Mouse (Mus musculus) heart, adult 2 months (tissue): ENCODE measurements around the gene Nadsyn1. TPM values are rescaled to one million over a fixed set of nuclear protein-coding genes. Genes with fewer than 3 reads are reported as not detected.

Source experiments
- DNase-seq, 2 experiments: peaks; one replicate each; pipeline ENCODE4 v3.0.0; 2021
- H3K27ac ChIP-seq: fragments of 200-600 bp; 2 replicates; pipeline ENCODE4 v1.8.1; 2022
- H3K27me3 ChIP-seq: fragments of 200-500 bp; 2 replicates; pipeline ENCODE4 v1.6.1; 2012; ENCODE audit warnings: mild to moderate bottlenecking, low read length, inconsistent platforms, mixed read lengths; ENCODE audit not compliant: control insufficient read depth, insufficient read depth
- H3K36me3 ChIP-seq: fragments of 200-500 bp; 2 replicates; pipeline ENCODE4 v1.6.1; 2012; ENCODE audit warnings: low read length, inconsistent platforms; ENCODE audit not compliant: control insufficient read depth, insufficient read depth
- H3K4me1 ChIP-seq: fragments of 200-500 bp; 2 replicates; pipeline ENCODE4 v1.6.1; 2011; ENCODE audit warnings: low read length; ENCODE audit not compliant: control insufficient read depth, insufficient read depth
- H3K4me3 ChIP-seq: fragments of 200-600 bp; 2 replicates; pipeline ENCODE4 v1.8.1; 2022
- H3K79me2 ChIP-seq: fragments of 200-500 bp; replicated peaks from 2 replicates; pipeline ENCODE4 v1.6.1; 2012; ENCODE audit warnings: mild to moderate bottlenecking, inconsistent platforms, low read length, moderate library complexity, mixed read lengths; ENCODE audit not compliant: control insufficient read depth, insufficient read depth
- H3K9ac ChIP-seq: fragments of 200-500 bp; 2 replicates; pipeline ENCODE4 v1.6.1; 2012; ENCODE audit warnings: low read depth, mild to moderate bottlenecking, control low read depth, inconsistent platforms, low read length, mixed read lengths
- CTCF ChIP-seq: fragments of 200-600 bp; IDR thresholded peaks from 2 replicates; pipeline ENCODE4 v1.8.1; 2022; ENCODE audit warnings: antibody characterized with exemption, mild to moderate bottlenecking, moderate library complexity
- EP300 ChIP-seq: fragments of 200-500 bp; IDR thresholded peaks from 2 replicates; pipeline ENCODE4 v1.6.1; 2011; ENCODE audit warnings: low read depth, low read length, control low read depth; ENCODE audit not compliant: insufficient read depth
- POLR2A ChIP-seq: fragments of 200-500 bp; IDR thresholded peaks from 2 replicates; pipeline ENCODE4 v1.6.1; 2011; ENCODE audit warnings: mild to moderate bottlenecking, low read depth, low read length, control low read depth; ENCODE audit not compliant: insufficient read depth
- WGBS: fragments of 180-500 bp; shearing (Covaris S2); methylation state at CpG from one replicate; pipeline ENCODE4 v1.1.7; 2018; 5-methylcytosine and 5-hydroxymethylcytosine counted together
- intact Hi-C: fragments of 180-260 bp; cut with DNase I; formaldehyde crosslinking; loops from one replicate; pipeline ENCODE4 v1.15.1; 2025
- microRNA-seq, 2 experiments: library from miRNA; unstranded; fragments of <30 nt; microRNA quantifications; one replicate each; pipeline ENCODE4 v1.2.0; 2021
- polyA plus RNA-seq: library from polyadenylated mRNA; depleted of rRNA; stranded (reverse); fragments of >200 nt; gene quantifications from 2 replicates; pipeline ENCODE4 v1.2.3, GENCODE M21; 2012; rRNA removed
- total RNA-seq, 2 experiments: library from RNA; stranded (reverse); gene quantifications; 2 replicates each; pipeline ENCODE4 v1.2.3; 2021

Gene Nadsyn1
- total and polyA plus RNA-seq, 3 experiments: 3.8 to 6.1 (median 4.3) TPM

DNA sequence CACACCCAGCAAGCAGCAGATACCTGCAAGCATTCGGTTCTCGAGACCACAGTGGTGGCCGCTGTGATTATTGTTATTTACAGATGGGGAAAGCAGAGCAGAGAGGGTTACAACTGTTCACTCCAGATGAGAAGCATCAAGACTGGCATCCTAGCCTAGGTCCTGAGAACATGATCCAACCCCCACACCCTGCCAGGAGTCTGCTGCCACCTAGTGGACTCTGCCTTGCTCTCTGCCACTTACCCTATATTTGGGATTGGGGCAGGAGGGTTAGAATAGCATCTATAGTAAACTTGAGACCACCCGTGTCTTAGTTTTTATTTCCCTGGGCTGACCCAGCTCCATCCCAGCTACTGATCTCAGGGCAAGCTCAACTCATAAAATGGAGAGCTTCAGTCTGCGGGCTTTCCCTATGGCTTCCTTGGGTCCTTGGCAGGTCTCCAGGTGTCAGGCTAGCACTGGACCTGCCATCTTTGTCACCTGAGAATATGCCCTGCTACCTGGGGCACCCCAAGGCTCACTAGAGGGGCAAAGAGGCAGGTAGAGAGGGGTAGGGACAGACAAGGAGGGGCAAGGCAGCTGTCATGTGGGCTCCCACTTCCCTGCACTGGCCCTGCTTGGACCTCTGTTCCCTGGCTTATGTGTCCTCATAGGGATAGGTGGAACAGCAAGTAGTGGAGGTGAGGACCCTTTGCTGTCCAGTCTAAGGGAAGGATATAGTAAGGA lies 68.5 kb downstream of the Nadsyn1 start:
- Histone ChIP-seq H3K27me3 (no peaks in the 10 kb centered on the region), H3K27ac (no peak overlapping the region), H3K9ac (no peak overlapping the region), H3K79me2 (no peaks in the 10 kb centered on the region), H3K36me3 (no peaks in the 10 kb centered on the region), H3K4me3 (no peak overlapping the region), H3K4me1 (no peaks in the 10 kb centered on the region)
- WGBS: 51% methylated on average over 5 of the region's 5 CpGs
- intact Hi-C loops: no loop called here
- DNase-seq: peak; percentile 50 to 54
- TF ChIP-seq CTCF (peak; percentile 84), POLR2A (no peak), EP300 (peak; percentile 44; the same call in 1 of the 2 replicates)

DNA sequence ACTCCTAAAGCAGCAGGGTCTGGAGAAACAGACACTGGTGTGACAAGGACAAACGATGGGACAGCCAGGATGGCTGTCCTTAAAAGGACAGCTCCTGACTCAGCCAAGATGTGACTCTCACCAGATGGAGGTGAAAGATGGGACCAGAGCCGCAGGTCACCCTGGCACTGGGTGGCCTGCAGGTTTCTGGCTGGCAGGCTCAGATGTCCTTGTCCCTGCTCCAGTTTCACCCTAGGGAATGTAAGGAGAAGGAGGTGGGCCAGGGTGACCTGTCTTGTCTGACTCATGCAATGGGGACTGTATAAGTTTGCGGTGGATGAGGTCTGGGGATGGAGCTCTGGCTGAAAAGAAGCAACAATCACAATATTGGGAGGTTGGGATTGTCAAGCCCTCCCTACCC lies 70.0 kb downstream of the Nadsyn1 start:
- 73% methylated on average over 3 of the region's 3 CpGs for WGBS
- H3K9ac ChIP-seq: no peak overlapping the region
- H3K27me3 ChIP-seq: no peaks in the 10 kb centered on the region
- H3K4me3 ChIP-seq: no peak overlapping the region
- no peak overlapping the region for H3K27ac ChIP-seq
- no peaks in the 10 kb centered on the region for H3K79me2 ChIP-seq
- intact Hi-C loops: no loop called here
- H3K36me3 ChIP-seq: no peaks in the 10 kb centered on the region
- DNase-seq: no peak
- peaks cover 2% of the 10 kb centered on the region for H3K4me1 ChIP-seq
- TF ChIP-seq POLR2A (no peak), CTCF (no peak), EP300 (no peak)

GRCm38 (mm10) chr7:143752056-143752455 lies 70.6 kb downstream of the Nadsyn1 start:
- H3K36me3 ChIP-seq: no peaks in the 10 kb centered on the region
- intact Hi-C loops: no loop called here
- H3K27ac ChIP-seq: no peak overlapping the region
- no peak overlapping the region for H3K9ac ChIP-seq
- no peaks in the 10 kb centered on the region for H3K79me2 ChIP-seq
- WGBS: 49% methylated on average over 4 of the region's 4 CpGs
- peaks cover 2% of the 10 kb centered on the region for H3K4me1 ChIP-seq
- no peaks in the 10 kb centered on the region for H3K27me3 ChIP-seq
- no peak overlapping the region for H3K4me3 ChIP-seq
- DNase-seq: no peak
- TF ChIP-seq EP300: no peak
- no peak for TF ChIP-seq CTCF
- no peak for TF ChIP-seq POLR2A

GRCm38 (mm10) chr7:143751380-143751779 lies 71.3 kb downstream of the Nadsyn1 start:
- peaks cover 2% of the 10 kb centered on the region for H3K4me1 ChIP-seq
- no peak for DNase-seq
- H3K9ac ChIP-seq: no peak overlapping the region
- H3K4me3 ChIP-seq: no peak overlapping the region
- TF ChIP-seq EP300: no peak
- TF ChIP-seq POLR2A: no peak
- TF ChIP-seq CTCF: no peak
- 68% methylated on average over 1 of the region's 1 CpGs for WGBS
- H3K36me3 ChIP-seq: no peaks in the 10 kb centered on the region
- H3K79me2 ChIP-seq: no peaks in the 10 kb centered on the region
- intact Hi-C loops: no loop called here
- no peak overlapping the region for H3K27ac ChIP-seq
- H3K27me3 ChIP-seq: no peaks in the 10 kb centered on the region

GRCm38 (mm10) chr7:143749045-143749444 lies 73.6 kb downstream of the Nadsyn1 start:
- Histone ChIP-seq H3K9ac (no peak overlapping the region), H3K27me3 (no peaks in the 10 kb centered on the region), H3K79me2 (no peaks in the 10 kb centered on the region), H3K27ac (no peak overlapping the region), H3K36me3 (no peaks in the 10 kb centered on the region), H3K4me1 (peaks cover 2% of the 10 kb centered on the region), H3K4me3 (no peak overlapping the region)
- intact Hi-C loops: loop anchor here (5.0 kb wide), 1 partner anchor 162 kb away; no protein-coding TSS in a partner anchor
- WGBS: 59% methylated on average over 3 of the region's 3 CpGs
- DNase-seq: no peak
- TF ChIP-seq POLR2A (no peak), EP300 (no peak), CTCF (no peak)

GRCm38 (mm10) chr7:143748041-143748868 lies 74.4 kb downstream of the Nadsyn1 start:
- no peaks in the 10 kb centered on the region for H3K36me3 ChIP-seq
- H3K9ac ChIP-seq: no peak overlapping the region
- peaks cover 2% of the 10 kb centered on the region for H3K4me1 ChIP-seq
- H3K27ac ChIP-seq: no peak overlapping the region
- H3K27me3 ChIP-seq: no peaks in the 10 kb centered on the region
- peak; percentile 85 to 91 for DNase-seq
- intact Hi-C loops: loop anchor here (1.0 to 5.0 kb wide), 2 partner anchors 42 to 161 kb away; no protein-coding TSS in a partner anchor
- WGBS: 5% methylated on average over 16 of the region's 16 CpGs
- no peak overlapping the region for H3K4me3 ChIP-seq
- TF ChIP-seq EP300 (peak; percentile 97), CTCF (peak; percentile 88), POLR2A (no peak)
- no peaks in the 10 kb centered on the region for H3K79me2 ChIP-seq

Small RNA genes lying within 50 kb of the gene (microRNA-seq; reads per million reads assigned to microRNA genes)
- gene Gm22064: 0 reads per million in 2 experiments

Other genes with a start within 250 kb of the Nadsyn1 start
- 10 to 100 TPM; 20.2 to 21.5 TPM for gene Cars, start 222.8 kb downstream of the Nadsyn1 start, total RNA-seq
- gene Cars, start 222.8 kb downstream of the Nadsyn1 start, polyA plus RNA-seq: 10.9 and 11.0 TPM in 2 replicates
- under 1 TPM; 0.50 to 0.52 TPM for gene Tnfrsf26, start 194.1 kb downstream of the Nadsyn1 start, total RNA-seq
- 0.25 and 0.88 TPM in 2 replicates for gene Tnfrsf26, start 194.1 kb downstream of the Nadsyn1 start, polyA plus RNA-seq
- 1 to 10 TPM; 1.4 to 2.3 TPM for gene Tnfrsf22, start 173.2 kb downstream of the Nadsyn1 start, total RNA-seq
- gene Tnfrsf22, start 173.2 kb downstream of the Nadsyn1 start, polyA plus RNA-seq: 3.2 and 5.6 TPM in 2 replicates
- 1 to 10 TPM; 2.4 to 2.8 TPM for gene Tnfrsf23, start 137.0 kb downstream of the Nadsyn1 start, total RNA-seq
- 3.2 and 5.1 TPM in 2 replicates for gene Tnfrsf23, start 137.0 kb downstream of the Nadsyn1 start, polyA plus RNA-seq
- 10 to 100 TPM; 14.8 to 18.0 TPM for gene Osbpl5, start 65.9 kb downstream of the Nadsyn1 start, total RNA-seq
- 21.3 and 28.9 TPM in 2 replicates for gene Osbpl5, start 65.9 kb downstream of the Nadsyn1 start, polyA plus RNA-seq
- gene Mrgprg, start 55.9 kb downstream of the Nadsyn1 start, total RNA-seq: not detected
- gene Mrgprg, start 55.9 kb downstream of the Nadsyn1 start, polyA plus RNA-seq: 0.15 and 0.18 TPM in 2 replicates
- 1 to 10 TPM; 1.2 to 1.3 TPM for gene Mrgpre, start 38.3 kb downstream of the Nadsyn1 start, total RNA-seq
- 1.9 TPM in 2 replicates for gene Mrgpre, start 38.3 kb downstream of the Nadsyn1 start, polyA plus RNA-seq
- gene Dhcr7, start 296 bp upstream of the Nadsyn1 start, total RNA-seq: 1 to 10 TPM; 5.1 to 5.7 TPM
- gene Dhcr7, start 296 bp upstream of the Nadsyn1 start, polyA plus RNA-seq: 22.2 and 26.9 TPM in 2 replicates
- not detected for gene Gm498, start 44.0 kb upstream of the Nadsyn1 start, total RNA-seq
- gene Gm498, start 44.0 kb upstream of the Nadsyn1 start, polyA plus RNA-seq: 0.12 TPM in 1 of 2 replicates, not detected in the other
- under 1 TPM; 0.31 to 0.41 TPM for gene Shank2, start 179.1 kb upstream of the Nadsyn1 start, total RNA-seq
- gene Shank2, start 179.1 kb upstream of the Nadsyn1 start, polyA plus RNA-seq: 0.15 and 0.55 TPM in 2 replicates